Mouse (Mus musculus) regulatory T cell (primary cell): ENCODE data around the gene Gm20809.
"Not testable (repeated sequence)": the region's sequence is repeated elsewhere in the genome, so short reads cannot be mapped to it uniquely, and the experiment has no call there.

Experiments
- in situ Hi-C: fragments of 300-600 bp; cut with MboI, MseI; formaldehyde crosslinking; loops from one replicate; pipeline ENCODE4 v1.15.1; 2025; ENCODE audit warnings: high pct_unique_total_duplicates

Gm20809 gene

GRCm38 (mm10) chrY:24454757-24455156 lies at the start of gene Gm20809:
TSS of gene Gm20809 (plus strand) at chrY:24455057.
- in situ Hi-C loops = not testable (repeated sequence)
